Mouse (Mus musculus) CH12.LX (cell line): ENCODE measurements around the gene Hpse. TPM values are rescaled to one million over a fixed set of nuclear protein-coding genes. Genes with fewer than 3 reads are reported as not detected.

ENCODE experiments used
- DNase-seq: peaks from one replicate; pipeline ENCODE4 v3.0.0-alpha.2; 2013; ENCODE audit errors: extremely low read depth
- H3K27ac ChIP-seq: 2 replicates; pipeline ENCODE4 v1.5.1; 2012; ENCODE audit warnings: low read depth, mild to moderate bottlenecking, control low read depth, moderate library complexity; ENCODE audit not compliant: insufficient read depth
- H3K27me3 ChIP-seq: replicated peaks from 2 replicates; pipeline ENCODE3; 2012; ENCODE audit warnings: inconsistent platforms
- H3K36me3 ChIP-seq, 2 experiments: replicated peaks in 1 of 2; 2 replicates each; pipeline versions ENCODE3 to v1.6.1; 2012; ENCODE audit warnings: inconsistent platforms in 1 of 2, low read length in 1 of 2, mild to moderate bottlenecking in 1 of 2, mixed read lengths in 1 of 2, moderate library complexity in 1 of 2; ENCODE audit not compliant: control insufficient read depth in 1 of 2, insufficient read depth in 1 of 2
- H3K4me1 ChIP-seq, 2 experiments: 2 replicates each; pipeline ENCODE4 v1.6.1; 2012; ENCODE audit warnings: inconsistent platforms in 1 of 2, moderate library complexity in 1 of 2; ENCODE audit not compliant: insufficient read depth in 2 of 2, control insufficient read depth in 1 of 2
- H3K4me2 ChIP-seq: 2 replicates; pipeline ENCODE4 v1.6.1; 2012; ENCODE audit warnings: low read depth, mild to moderate bottlenecking, control low read depth; ENCODE audit not compliant: poor library complexity, insufficient read depth, severe bottlenecking
- H3K4me3 ChIP-seq, 3 experiments: fragments of 150-350 bp in 1 of 3; sonication (generic) in 1 of 3; replicated peaks in 1 of 3; 2 replicates each; pipeline versions ENCODE3 to v1.5.1; 2011 to 2012; ENCODE audit warnings: low read depth in 2 of 3, low read length in 2 of 3, mild to moderate bottlenecking in 2 of 3, moderate library complexity in 2 of 3, control low read depth in 1 of 3, improper control_type of control experiment in 1 of 3, inconsistent platforms in 1 of 3, mixed read lengths in 1 of 3; ENCODE audit not compliant: poor library complexity in 1 of 3
- H3K79me2 ChIP-seq: replicated peaks from 2 replicates; pipeline ENCODE4 v1.6.1; 2012; ENCODE audit warnings: mild to moderate bottlenecking, moderate library complexity; ENCODE audit not compliant: control insufficient read depth, poor library complexity, insufficient read depth, severe bottlenecking; ENCODE audit errors: extremely low read depth
- H3K9ac ChIP-seq: 2 replicates; pipeline ENCODE4 v1.6.1; 2012; ENCODE audit warnings: low read depth, mild to moderate bottlenecking, control low read depth, moderate library complexity; ENCODE audit not compliant: insufficient read depth
- H3K9me3 ChIP-seq: replicated peaks from 2 replicates; pipeline ENCODE3; 2012; ENCODE audit warnings: low read length, inconsistent platforms, mixed read lengths
- BHLHE40 ChIP-seq: IDR thresholded peaks from 2 replicates; pipeline ENCODE4 v1.6.1; 2011; ENCODE audit warnings: mild to moderate bottlenecking, low read depth, low read length, improper control_type of control experiment
- CHD1 ChIP-seq: IDR thresholded peaks from 2 replicates; pipeline ENCODE4 v1.6.1; 2012; ENCODE audit warnings: low read depth, low read length, improper control_type of control experiment, inconsistent platforms
- CHD2 ChIP-seq: IDR thresholded peaks from 2 replicates; pipeline ENCODE4 v1.6.1; 2011; ENCODE audit warnings: low read length, improper control_type of control experiment
- CTCF ChIP-seq, 2 experiments: IDR thresholded peaks in 1 of 2; conservative IDR thresholded peaks in 1 of 2; 2 replicates each; pipeline ENCODE4 v1.5.1; 2011 to 2012; ENCODE audit warnings: low read depth in 2 of 2, low read length in 2 of 2, improper control_type of control experiment in 1 of 2, inconsistent platforms in 1 of 2, mild to moderate bottlenecking in 1 of 2, moderate library complexity in 1 of 2
- E2F4 ChIP-seq: IDR thresholded peaks from 2 replicates; pipeline ENCODE4 v1.6.1; 2011; ENCODE audit warnings: low read depth, low read length, improper control_type of control experiment; ENCODE audit not compliant: insufficient replicate concordance
- ELF1 ChIP-seq: IDR thresholded peaks from 2 replicates; pipeline ENCODE4 v1.6.1; 2014; ENCODE audit warnings: low read depth, mild to moderate bottlenecking, inconsistent platforms, low read length, improper control_type of control experiment
- EP300 ChIP-seq: IDR thresholded peaks from 2 replicates; pipeline ENCODE4 v1.6.1; 2011; ENCODE audit warnings: low read length, improper control_type of control experiment
- ETS1 ChIP-seq: conservative IDR thresholded peaks from 2 replicates; pipeline ENCODE4 v1.6.1; 2012; ENCODE audit warnings: low read depth, mild to moderate bottlenecking, inconsistent platforms, low read length, improper control_type of control experiment, moderate library complexity
- GABPA ChIP-seq: IDR thresholded peaks from 2 replicates; pipeline ENCODE4 v1.6.1; 2012; ENCODE audit warnings: low read depth, low read length, improper control_type of control experiment, inconsistent platforms; ENCODE audit not compliant: insufficient replicate concordance
- HCFC1 ChIP-seq: IDR thresholded peaks from 2 replicates; pipeline ENCODE4 v1.6.1; 2012; ENCODE audit warnings: low read depth, mild to moderate bottlenecking, inconsistent platforms, low read length, improper control_type of control experiment
- IRF4 ChIP-seq: IDR thresholded peaks from 2 replicates; pipeline ENCODE4 v1.6.1; 2014; ENCODE audit warnings: low read depth, mild to moderate bottlenecking, inconsistent platforms, low read length, improper control_type of control experiment
- JUN ChIP-seq: IDR thresholded peaks from 2 replicates; pipeline ENCODE4 v1.6.1; 2011; ENCODE audit warnings: low read depth, mild to moderate bottlenecking, low read length, improper control_type of control experiment, moderate library complexity; ENCODE audit not compliant: insufficient read depth
- JUND ChIP-seq: conservative IDR thresholded peaks from 2 replicates; pipeline ENCODE4 v1.6.1; 2011; ENCODE audit warnings: low read depth, low read length, improper control_type of control experiment
- KAT2A ChIP-seq: IDR thresholded peaks from 2 replicates; pipeline ENCODE4 v1.6.1; 2012; ENCODE audit warnings: low read length, improper control_type of control experiment, inconsistent platforms; ENCODE audit not compliant: insufficient replicate concordance
- MAFK ChIP-seq: IDR thresholded peaks from 2 replicates; pipeline ENCODE4 v1.6.1; 2011; ENCODE audit warnings: low read length, improper control_type of control experiment; ENCODE audit not compliant: insufficient replicate concordance
- MAX ChIP-seq: IDR thresholded peaks from 2 replicates; pipeline ENCODE4 v1.6.1; 2011; ENCODE audit warnings: low read length, improper control_type of control experiment
- MAZ ChIP-seq: IDR thresholded peaks from 2 replicates; pipeline ENCODE4 v1.6.1; 2012; ENCODE audit warnings: low read depth, mild to moderate bottlenecking, inconsistent platforms, low read length, improper control_type of control experiment, moderate library complexity
- MEF2A ChIP-seq: IDR thresholded peaks from 2 replicates; pipeline ENCODE4 v1.6.1; 2014; ENCODE audit warnings: low read depth, mild to moderate bottlenecking, inconsistent platforms, low read length, improper control_type of control experiment, borderline replicate concordance
- MXI1 ChIP-seq: IDR thresholded peaks from 2 replicates; pipeline ENCODE4 v1.6.1; 2011; ENCODE audit warnings: mild to moderate bottlenecking, low read depth, low read length, improper control_type of control experiment
- MYC ChIP-seq: IDR thresholded peaks from 2 replicates; pipeline ENCODE4 v1.6.1; 2011; ENCODE audit warnings: low read depth, mild to moderate bottlenecking, improper control_type of control experiment, low read length
- NELFE ChIP-seq: IDR thresholded peaks from 2 replicates; pipeline ENCODE4 v1.6.1; 2011; ENCODE audit warnings: low read depth, low read length, improper control_type of control experiment
- NRF1 ChIP-seq: IDR thresholded peaks from 2 replicates; pipeline ENCODE4 v1.6.1; 2014; ENCODE audit warnings: low read depth, mild to moderate bottlenecking, inconsistent platforms, low read length, improper control_type of control experiment, moderate library complexity
- PAX5 ChIP-seq: IDR thresholded peaks from 2 replicates; pipeline ENCODE4 v1.6.1; 2012; ENCODE audit warnings: low read length, inconsistent platforms, mixed read lengths
- POLR2A ChIP-seq: IDR thresholded peaks from 2 replicates; pipeline ENCODE4 v1.6.1; 2011; ENCODE audit warnings: low read depth, mild to moderate bottlenecking, improper control_type of control experiment, low read length
- POLR2AphosphoS2 ChIP-seq: IDR thresholded peaks from 2 replicates; pipeline ENCODE4 v1.6.1; 2011; ENCODE audit warnings: low read depth, low read length, improper control_type of control experiment
- RAD21 ChIP-seq: IDR thresholded peaks from 2 replicates; pipeline ENCODE4 v1.6.1; 2011; ENCODE audit warnings: low read depth, mild to moderate bottlenecking, low read length, improper control_type of control experiment, moderate library complexity
- RCOR1 ChIP-seq: conservative IDR thresholded peaks from 2 replicates; pipeline ENCODE4 v1.6.1; 2012; ENCODE audit warnings: low read depth, mild to moderate bottlenecking, inconsistent platforms, low read length, improper control_type of control experiment
- SIN3A ChIP-seq: IDR thresholded peaks from 2 replicates; pipeline ENCODE4 v1.6.1; 2012; ENCODE audit warnings: low read length, improper control_type of control experiment, inconsistent platforms
- SMC3 ChIP-seq: IDR thresholded peaks from 2 replicates; pipeline ENCODE4 v1.6.1; 2011; ENCODE audit warnings: low read depth, low read length, improper control_type of control experiment
- TBP ChIP-seq: conservative IDR thresholded peaks from 2 replicates; pipeline ENCODE4 v1.6.1; 2011; ENCODE audit warnings: low read depth, low read length, improper control_type of control experiment
- TCF12 ChIP-seq: IDR thresholded peaks from 2 replicates; pipeline ENCODE4 v1.6.1; 2014; ENCODE audit warnings: low read depth, mild to moderate bottlenecking, inconsistent platforms, low read length, improper control_type of control experiment
- UBTF ChIP-seq: IDR thresholded peaks from 2 replicates; pipeline ENCODE4 v1.6.1; 2012; ENCODE audit warnings: low read depth, mild to moderate bottlenecking, inconsistent platforms, low read length, improper control_type of control experiment, moderate library complexity
- USF1 ChIP-seq: IDR thresholded peaks from 2 replicates; pipeline ENCODE4 v1.6.1; 2014; ENCODE audit warnings: low read depth, mild to moderate bottlenecking, inconsistent platforms, low read length, improper control_type of control experiment
- USF2 ChIP-seq: conservative IDR thresholded peaks from 2 replicates; pipeline ENCODE4 v1.6.1; 2011; ENCODE audit warnings: low read depth, low read length, improper control_type of control experiment
- ZC3H11A ChIP-seq: IDR thresholded peaks from 2 replicates; pipeline ENCODE4 v1.6.1; 2012; ENCODE audit warnings: low read depth, mild to moderate bottlenecking, inconsistent platforms, low read length, improper control_type of control experiment
- ZKSCAN1 ChIP-seq: IDR thresholded peaks from 2 replicates; pipeline ENCODE4 v1.6.1; 2012; ENCODE audit warnings: low read depth, inconsistent platforms, low read length, improper control_type of control experiment, borderline replicate concordance
- ZMIZ1 ChIP-seq: IDR thresholded peaks from 2 replicates; pipeline ENCODE4 v1.6.1; 2012; ENCODE audit warnings: low read depth, mild to moderate bottlenecking, inconsistent platforms, low read length, improper control_type of control experiment
- ZNF384 ChIP-seq: IDR thresholded peaks from 2 replicates; pipeline ENCODE4 v1.6.1; 2012; ENCODE audit warnings: low read depth, low read length, improper control_type of control experiment, inconsistent platforms
- dilution Hi-C: fragments of 300-500 bp; cut with MboI; formaldehyde crosslinking; loops from 2 replicates; pipeline ENCODE4 v1.14.3; 2020; ENCODE audit warnings: low sequenced_read_pairs; ENCODE audit not compliant: extremely low pct_unique_long_range_greater_than_20kb, extremely low pct_ligation_motif_present
- in situ Hi-C: fragments of 300-500 bp; cut with MboI; formaldehyde crosslinking; loops from 3 replicates; pipeline ENCODE4 v1.14.3; 2019; ENCODE audit warnings: low sequenced_read_pairs, low pct_ligation_motif_present, low pct_unique_long_range_greater_than_20kb, mixed read lengths
- polyA plus RNA-seq: library from polyadenylated mRNA; unstranded; fragments of >175 nt; gene quantifications from 2 replicates; pipeline ENCODE4 v1.2.1, GENCODE M21; 2012; ENCODE audit warnings: low read depth; ENCODE audit not compliant: insufficient read length
- total RNA-seq, 2 experiments: library from RNA; depleted of rRNA; stranded (reverse); fragments of 300-350 nt in 1 of 2; fragments of >200 nt in 1 of 2; gene quantifications; 2 replicates each; pipeline ENCODE4 v1.2.3; 2012 to 2014

The Hpse gene
- total and polyA plus RNA-seq, 3 experiments = 3.3 to 9.5 (median 3.8) TPM

DNA sequence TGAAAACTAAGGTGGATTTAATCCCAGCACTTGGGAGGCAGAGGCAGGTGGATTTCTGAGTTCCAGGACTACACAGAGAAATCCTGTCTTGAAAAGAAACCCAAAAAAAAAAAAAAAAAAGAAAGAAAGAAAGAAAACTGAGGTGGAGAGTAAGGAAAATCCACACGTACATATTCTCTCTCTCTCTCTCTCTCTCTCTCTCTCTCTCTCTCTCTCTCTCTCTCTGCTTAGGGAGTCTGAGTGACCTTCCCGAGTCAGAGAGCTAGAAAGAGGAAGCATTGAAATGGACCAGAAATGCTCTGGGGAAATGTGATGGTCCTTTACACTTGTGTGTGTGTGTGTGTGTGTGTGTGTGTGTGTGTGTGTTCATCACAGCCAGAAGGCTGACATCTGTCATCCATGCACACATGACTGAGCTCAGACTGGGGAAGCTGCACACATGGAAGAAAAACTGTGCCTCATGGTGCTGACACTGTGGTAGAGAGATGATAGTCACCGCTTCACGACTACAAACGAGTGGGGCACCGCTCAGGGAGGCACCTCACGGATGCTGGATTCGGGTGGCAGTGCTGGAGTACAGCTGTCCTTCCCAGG lies 84.5 kb downstream of the Hpse start:
- Histone ChIP-seq H3K4me3 (peak overlapping the region in 1 of 3 experiments; percentile 0), H3K79me2 (no peaks in the 10 kb centered on the region), H3K27me3 (no peaks in the 10 kb centered on the region)
- TF ChIP-seq TBP (no peak), MEF2A (no peak), UBTF (no peak), NELFE (no peak), GABPA (no peak), HCFC1 (no peak), NRF1 (no peak), USF1 (no peak), JUN (no peak), SMC3 (no peak; the same call in 1 of the 2 replicates), RAD21 (no peak), PAX5 (no peak), EP300 (peak; percentile 37; the same call in 1 of the 2 replicates), BHLHE40 (peak; percentile 41; the same call in 1 of the 2 replicates), MAFK (no peak), USF2 (no peak), ZC3H11A (no peak), MXI1 (peak; percentile 82; the same call in 1 of the 2 replicates), MAX (peak; percentile 64), IRF4 (peak; percentile 35; the same call in 1 of the 2 replicates), E2F4 (no peak), JUND (peak; percentile 62; the same call in 1 of the 2 replicates), ETS1 (peak; percentile 16), ZMIZ1 (no peak), RCOR1 (no peak), POLR2AphosphoS2 (no peak), ZKSCAN1 (no peak), MYC (peak; percentile 82), TCF12 (peak; percentile 32; the same call in 1 of the 2 replicates), CHD2 (no peak), CTCF (conservative IDR thresholded peaks at IDR 0.05 in 1 of 2, IDR thresholded peaks at IDR 0.05 in 1 of 2; ENCODE audit: low read depth in 2 of 2, low read length in 2 of 2) (no peak), ZNF384 (no peak), KAT2A (no peak), ELF1 (no peak), CHD1 (no peak), SIN3A (peak; percentile 45; the same call in 1 of the 2 replicates), POLR2A (no peak), MAZ (no peak)
- TF ChIP-seq, all 38 proteins: peak for 10
- H3K9ac ChIP-seq = no peak overlapping the region
- no peaks in the 10 kb centered on the region for H3K36me3 ChIP-seq
- peaks cover 27 to 63% of the 10 kb centered on the region in 2 experiments for H3K4me1 ChIP-seq
- dilution Hi-C loops = no loop called here
- in situ Hi-C loops = no loop called here
- peaks cover 3% of the 10 kb centered on the region for H3K9me3 ChIP-seq
- H3K4me2 ChIP-seq = 0 out of 2 replicates have a peak overlapping the region, but pooled peaks have one; percentile 33
- DNase-seq = peak; percentile 66
- H3K27ac ChIP-seq = peak overlapping the region; percentile 22
